Mouse (Mus musculus): Measurements from ENCODE around the gene Taar8a.
"Not testable (repeated sequence)": the region's sequence is repeated elsewhere in the genome, so short reads cannot be mapped to it uniquely, and the experiment has no call there.

DNA sequence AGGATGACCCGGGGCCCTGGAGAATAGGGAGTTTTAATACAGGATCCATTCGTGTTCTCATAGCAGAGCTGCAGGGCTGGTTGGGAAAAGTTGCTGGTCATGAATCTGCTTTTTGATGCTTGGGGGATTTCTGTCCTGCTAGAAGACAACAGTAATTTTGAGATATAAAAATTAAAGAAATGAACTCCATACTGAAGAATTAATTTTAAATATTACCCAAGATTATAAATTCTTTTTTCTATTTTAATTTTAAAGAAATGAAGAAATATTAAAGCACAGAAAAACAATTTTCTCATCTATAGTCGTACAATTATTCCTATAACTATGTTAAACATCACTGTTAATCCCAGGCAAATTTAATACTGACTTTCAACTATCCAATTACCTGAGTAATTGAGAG is 25.5 kb downstream of the Taar8a start, which contains the start of gene Taar8c:
- not testable (repeated sequence) for TF ChIP-seq CTCF (IDR thresholded peaks at IDR 0.05; ENCODE audit: borderline replicate concordance, extremely low read depth, insufficient read depth, insufficient read length); POLR2A (IDR thresholded peaks at IDR 0.05; ENCODE audit: borderline replicate concordance, extremely low read depth, insufficient read depth, insufficient read length, poor library complexity, severe bottlenecking)

Measured in brain, embryonic 14.5 days (tissue).